Mouse (Mus musculus) hindbrain, embryonic 11.5 days (tissue): ENCODE data around the gene Adtrp. TPM values are rescaled to one million over a fixed set of nuclear protein-coding genes. Genes with fewer than 3 reads are reported as not detected.

Source experiments
- ATAC-seq: fragments of 200-750 bp; cut with Nextera tagmentation; 2 replicates; pipeline ENCODE4 v1.8.0; 2017; ENCODE audit warnings: mild to moderate bottlenecking, moderate TSS enrichment, moderate library complexity; ENCODE audit not compliant: low FRiP score
- DNase-seq: peaks from one replicate; pipeline ENCODE4 v3.0.0-alpha.2; 2015; ENCODE audit warnings: low spot score
- H3K27ac ChIP-seq: fragments of 300-500 bp; sonication (generic); 2 replicates; pipeline ENCODE4 v1.5.1; 2014; ENCODE audit warnings: mild to moderate bottlenecking, low read depth, low read length
- H3K27me3 ChIP-seq: fragments of 300-500 bp; sonication (generic); 2 replicates; pipeline ENCODE4 v1.6.1; 2014; ENCODE audit warnings: mild to moderate bottlenecking, low read length, moderate library complexity, mixed read lengths; ENCODE audit not compliant: control insufficient read depth, insufficient read depth
- H3K36me3 ChIP-seq: fragments of 300-500 bp; sonication (generic); 2 replicates; pipeline ENCODE4 v1.6.1; 2014; ENCODE audit warnings: mild to moderate bottlenecking, low read length, moderate library complexity, mixed read lengths; ENCODE audit not compliant: control insufficient read depth, insufficient read depth
- H3K4me1 ChIP-seq: fragments of 300-500 bp; sonication (generic); replicated peaks from 2 replicates; pipeline ENCODE4 v1.6.1; 2014; ENCODE audit warnings: low read length, mixed read lengths; ENCODE audit not compliant: control insufficient read depth, insufficient read depth
- H3K4me2 ChIP-seq: fragments of 300-500 bp; sonication (generic); replicated peaks from 2 replicates; pipeline ENCODE4 v1.6.1; 2014; ENCODE audit warnings: mild to moderate bottlenecking, low read depth, low read length
- H3K4me3 ChIP-seq: fragments of 300-500 bp; sonication (generic); 2 replicates; pipeline ENCODE4 v1.5.1; 2014; ENCODE audit warnings: low read depth, low read length
- H3K9ac ChIP-seq: fragments of 300-500 bp; sonication (generic); 2 replicates; pipeline ENCODE4 v1.6.1; 2014; ENCODE audit warnings: low read depth, low read length
- H3K9me3 ChIP-seq: fragments of 300-500 bp; sonication (generic); 2 replicates; pipeline ENCODE4 v1.6.1; 2016; ENCODE audit warnings: low read length; ENCODE audit not compliant: control insufficient read depth
- WGBS: fragments of 180-500 bp; shearing (Covaris S2); extraction: QIAGEN DNeasy Blood & Tissue Kit; methylation state at CpG from one replicate; pipeline ENCODE4 v1.1.7; 2014; 5-methylcytosine and 5-hydroxymethylcytosine counted together
- polyA plus RNA-seq: library from polyadenylated mRNA; unstranded; fragments of >200 nt; fragmentation: Nextera tagmentation; extraction: Ambion mirVana; gene quantifications from 2 replicates; pipeline ENCODE4 v1.2.1, GENCODE M21; 2014

Gene Adtrp
- polyA plus RNA-seq, 1 experiment from 2014 or later = not detected

DNA sequence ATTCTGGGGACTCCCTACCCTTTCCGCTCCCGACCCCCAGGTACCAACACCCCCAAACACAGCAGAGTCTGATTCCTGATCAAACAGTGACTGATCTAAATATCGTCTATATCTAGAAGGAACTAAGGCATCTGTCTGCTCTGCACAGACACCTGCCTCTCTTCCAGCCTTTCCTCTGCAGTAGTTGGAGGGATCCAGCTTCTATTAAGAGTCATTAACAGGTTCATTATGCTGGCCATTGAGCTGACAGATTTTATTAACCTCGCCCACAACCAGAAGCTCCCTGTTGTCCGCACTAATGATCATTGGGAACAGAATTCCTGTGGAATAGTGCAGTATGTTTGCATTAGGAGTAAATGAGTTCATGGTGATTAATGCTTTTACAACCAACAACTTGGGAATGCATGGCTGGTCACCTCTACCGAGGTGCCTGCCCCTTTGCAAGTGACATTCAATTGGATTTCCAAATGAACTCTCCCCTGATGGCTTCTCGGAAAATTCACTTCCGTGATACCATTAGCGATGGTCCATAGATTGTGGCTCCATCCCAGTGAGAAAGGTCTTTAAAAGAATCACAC lies 67.8 kb downstream of the Adtrp start:
- DNase-seq = no peak
- 77% methylated on average over 9 of the region's 9 CpGs for WGBS

DNA sequence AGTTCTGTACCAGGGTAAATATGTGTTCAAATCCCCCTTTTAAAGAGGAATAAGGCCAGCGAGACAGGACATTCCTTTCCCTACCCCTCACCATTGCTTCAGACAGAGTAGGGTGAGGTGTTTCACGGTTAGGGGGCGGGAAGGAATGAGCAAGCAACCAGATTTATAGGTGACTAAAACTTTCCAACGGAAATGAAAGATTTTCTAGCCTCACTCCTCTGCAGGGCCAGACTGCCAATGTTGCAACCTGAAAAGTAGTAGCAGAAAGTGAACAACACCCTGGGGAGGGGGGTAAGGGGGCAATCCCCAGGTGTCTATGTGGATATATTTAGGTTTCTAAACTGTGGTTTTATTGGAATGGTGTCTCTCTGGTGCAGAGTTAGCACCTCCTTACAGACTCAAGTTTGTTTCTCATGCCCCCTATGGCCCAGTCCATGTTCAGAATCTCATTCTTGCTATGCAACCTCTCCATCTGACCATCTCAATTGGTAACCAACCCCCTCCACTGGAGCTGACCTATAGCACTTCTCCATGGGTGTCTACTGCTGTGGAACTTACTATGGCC lies 73.6 kb downstream of the Adtrp start:
- DNase-seq = no peak
- no peaks in the 10 kb centered on the region for H3K27me3 ChIP-seq
- no peak for ATAC-seq
- 88% methylated on average over 4 of the region's 4 CpGs for WGBS
- no peaks in the 10 kb centered on the region for H3K9me3 ChIP-seq
- no peaks in the 10 kb centered on the region for H3K4me1 ChIP-seq
- no peak overlapping the region for H3K9ac ChIP-seq
- H3K27ac ChIP-seq = no peak overlapping the region
- H3K4me3 ChIP-seq = no peak overlapping the region
- no peak overlapping the region for H3K4me2 ChIP-seq
- H3K36me3 ChIP-seq = no peaks in the 10 kb centered on the region

More for the DNA sequence above, 67.8 kb downstream of the Adtrp start:
- no peak overlapping the region for H3K4me3 ChIP-seq
- H3K4me2 ChIP-seq = no peak overlapping the region
- no peak overlapping the region for H3K27ac ChIP-seq
- no peaks in the 10 kb centered on the region for H3K4me1 ChIP-seq
- no peak overlapping the region for H3K9ac ChIP-seq
- H3K27me3 ChIP-seq = no peaks in the 10 kb centered on the region
- H3K9me3 ChIP-seq = no peaks in the 10 kb centered on the region
- H3K36me3 ChIP-seq = no peaks in the 10 kb centered on the region
- ATAC-seq = no peak

DNA sequence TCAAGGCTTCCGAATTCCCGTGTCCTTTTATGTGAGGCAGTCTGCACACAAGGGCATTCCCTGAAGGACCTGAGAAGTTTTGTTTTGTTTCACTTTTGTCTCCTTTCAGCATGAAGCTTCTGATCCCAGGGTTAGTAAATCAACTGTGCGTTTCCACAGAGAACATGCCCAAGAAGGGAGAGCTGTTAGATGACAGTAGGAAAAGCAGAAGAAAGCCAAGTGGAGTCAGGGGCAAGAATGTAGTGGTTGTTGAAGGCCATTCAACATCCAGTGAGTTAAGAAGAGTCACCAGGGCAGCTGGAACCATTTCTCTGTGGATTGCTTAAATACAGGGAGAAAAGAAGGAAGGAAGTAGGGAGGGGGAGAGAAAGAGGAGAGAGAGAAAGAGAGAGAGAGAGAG lies 76.4 kb downstream of the Adtrp start:
- H3K27me3 ChIP-seq = no peaks in the 10 kb centered on the region
- H3K9ac ChIP-seq = no peak overlapping the region
- no peaks in the 10 kb centered on the region for H3K4me1 ChIP-seq
- no peak for DNase-seq
- no peaks in the 10 kb centered on the region for H3K36me3 ChIP-seq
- H3K4me2 ChIP-seq = no peak overlapping the region
- H3K4me3 ChIP-seq = no peak overlapping the region
- ATAC-seq = no peak
- no peaks in the 10 kb centered on the region for H3K9me3 ChIP-seq
- WGBS = 39% methylated on average over 3 of the region's 3 CpGs
- no peak overlapping the region for H3K27ac ChIP-seq

DNA sequence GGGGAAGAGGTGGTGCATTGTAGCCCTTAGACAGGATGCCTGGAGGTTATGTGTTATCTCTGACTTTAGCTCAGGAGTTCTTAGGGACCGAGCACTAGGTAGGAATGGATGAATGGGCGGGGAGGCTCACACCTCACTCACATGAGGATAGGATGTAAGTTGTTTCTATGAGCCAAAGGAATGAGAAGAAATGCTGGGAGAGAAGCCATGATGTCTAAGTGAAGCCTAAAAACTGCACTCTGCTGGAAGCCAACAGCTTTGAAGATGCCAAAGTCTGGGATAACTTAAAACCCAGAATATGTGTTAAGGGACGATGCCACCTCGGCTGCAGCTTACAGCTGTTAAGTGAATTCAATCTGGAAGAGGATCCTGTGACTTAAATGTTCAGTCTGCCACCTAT lies 79.5 kb downstream of the Adtrp start:
- ATAC-seq (no peak), DNase-seq (no peak)
- H3K36me3 ChIP-seq = no peaks in the 10 kb centered on the region
- H3K4me2 ChIP-seq = no peak overlapping the region
- H3K9ac ChIP-seq = no peak overlapping the region
- H3K9me3 ChIP-seq = no peaks in the 10 kb centered on the region
- H3K4me3 ChIP-seq = no peak overlapping the region
- 89% methylated on average over 4 of the region's 4 CpGs for WGBS
- no peak overlapping the region for H3K27ac ChIP-seq
- no peaks in the 10 kb centered on the region for H3K27me3 ChIP-seq
- H3K4me1 ChIP-seq = no peaks in the 10 kb centered on the region

DNA sequence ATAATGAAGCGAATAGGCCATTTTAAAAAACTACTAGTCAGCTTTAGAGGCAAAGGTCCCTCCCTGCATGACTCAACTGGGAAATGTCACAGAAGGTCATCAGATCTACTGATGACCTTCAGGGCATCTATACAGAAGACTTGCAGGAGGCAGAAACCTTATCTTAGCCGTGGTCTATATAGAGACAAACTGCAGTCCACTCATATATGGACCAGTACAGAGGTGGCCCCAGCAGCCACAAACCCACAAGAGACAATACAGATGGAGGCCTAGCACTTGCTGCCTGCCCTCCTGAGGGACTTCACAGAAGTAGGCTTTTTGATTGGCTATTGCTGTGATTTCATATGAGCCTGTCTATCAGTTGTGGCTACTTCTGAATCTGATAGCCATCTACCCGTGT lies 85.5 kb downstream of the Adtrp start:
- H3K9me3 ChIP-seq = no peaks in the 10 kb centered on the region
- H3K27me3 ChIP-seq = no peaks in the 10 kb centered on the region
- ATAC-seq = no peak
- no peak overlapping the region for H3K9ac ChIP-seq
- WGBS = 91% methylated on average over 3 of the region's 3 CpGs
- H3K27ac ChIP-seq = no peak overlapping the region
- H3K4me3 ChIP-seq = no peak overlapping the region
- no peaks in the 10 kb centered on the region for H3K4me1 ChIP-seq
- DNase-seq = no peak
- no peak overlapping the region for H3K4me2 ChIP-seq
- H3K36me3 ChIP-seq = no peaks in the 10 kb centered on the region

DNA sequence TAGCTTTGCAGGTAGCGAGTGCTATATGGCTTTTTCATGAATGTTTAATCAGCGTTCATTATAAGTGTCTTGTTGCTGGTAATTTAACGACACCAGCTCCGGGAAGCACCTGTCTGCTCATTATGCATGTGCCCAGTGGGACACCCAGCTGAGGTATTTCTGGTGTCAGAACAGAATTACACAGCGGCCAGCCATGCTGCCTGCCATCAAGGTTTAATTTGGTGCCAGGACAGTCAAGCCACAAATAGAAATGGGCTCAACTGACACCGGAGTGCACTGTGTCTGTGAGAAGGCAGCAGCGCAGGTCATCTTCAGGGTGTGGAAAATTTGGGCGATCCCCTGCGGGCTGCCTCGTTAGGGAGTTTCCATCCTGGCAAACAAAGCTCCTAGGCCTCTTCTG lies 87.0 kb downstream of the Adtrp start:
- no peaks in the 10 kb centered on the region for H3K9me3 ChIP-seq
- H3K27me3 ChIP-seq = no peaks in the 10 kb centered on the region
- no peak overlapping the region for H3K4me2 ChIP-seq
- H3K27ac ChIP-seq = no peak overlapping the region
- WGBS = 46% methylated on average over 10 of the region's 10 CpGs
- H3K4me1 ChIP-seq = no peaks in the 10 kb centered on the region
- H3K9ac ChIP-seq = no peak overlapping the region
- DNase-seq (no peak), ATAC-seq (no peak)
- H3K36me3 ChIP-seq = no peaks in the 10 kb centered on the region
- H3K4me3 ChIP-seq = no peak overlapping the region

DNA sequence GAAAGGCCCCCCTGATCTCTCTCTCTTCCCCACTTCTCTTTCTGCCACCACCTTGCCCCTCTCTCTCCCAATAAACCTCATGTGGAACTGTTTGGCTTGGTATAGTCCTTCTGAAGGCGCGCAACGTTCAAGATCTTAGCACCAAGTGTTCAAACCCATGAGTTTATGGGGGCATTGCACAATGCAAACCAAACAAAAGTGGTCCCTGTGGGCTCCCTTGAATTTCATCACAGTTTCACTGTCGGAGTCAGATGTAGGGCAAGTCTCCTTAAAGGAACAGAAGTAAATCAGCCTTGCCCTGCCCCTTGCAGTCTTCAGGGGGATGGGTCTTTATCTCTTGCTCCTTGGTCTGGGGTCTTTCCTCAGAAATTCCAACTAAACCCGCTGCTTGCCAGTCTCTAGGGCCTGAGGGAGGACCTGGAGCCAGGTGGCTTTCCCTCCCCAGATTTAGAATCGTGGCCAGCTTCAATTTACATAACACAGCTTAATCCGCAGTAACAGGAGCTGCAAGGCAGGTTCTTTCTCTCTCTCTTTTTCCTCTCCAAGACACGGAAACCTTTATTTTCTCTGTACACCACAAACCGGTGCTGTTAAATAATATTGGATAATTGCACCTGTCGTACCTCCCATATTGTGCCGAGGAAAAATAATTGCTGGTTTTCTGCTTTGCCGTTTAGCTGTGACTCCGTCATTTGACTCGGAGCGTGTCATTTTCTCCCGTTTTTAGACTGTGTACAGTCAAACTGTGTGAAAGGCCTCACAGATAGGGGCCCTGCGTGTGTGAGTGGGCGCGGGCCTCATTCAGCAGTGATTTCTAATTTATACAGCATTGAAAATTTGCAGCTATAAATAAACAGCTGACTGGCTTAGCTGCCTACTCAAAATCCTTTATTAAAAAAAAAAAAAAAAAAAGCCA lies 88.7 kb downstream of the Adtrp start:
- Histone ChIP-seq H3K4me2 (no peak overlapping the region), H3K9ac (no peak overlapping the region), H3K27ac (no peak overlapping the region)

DNA sequence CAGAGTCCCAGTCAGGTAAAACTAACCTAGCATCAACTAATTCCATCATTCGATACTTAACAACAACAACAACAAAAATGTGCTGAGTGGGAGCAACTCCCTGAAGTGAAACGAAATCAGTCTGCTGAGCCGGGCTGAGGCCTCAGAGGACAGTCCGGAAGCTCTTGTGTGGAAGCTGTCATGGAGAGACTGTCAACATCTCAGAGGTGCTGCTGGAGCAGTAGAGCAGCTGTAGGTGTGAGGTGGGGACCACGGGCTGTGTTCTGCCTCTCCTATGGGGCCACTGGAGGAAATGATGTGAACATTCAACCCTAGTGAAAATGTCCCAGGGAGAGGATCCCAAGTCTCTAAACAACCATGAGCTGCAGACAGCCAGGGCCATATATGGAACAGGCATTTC lies 94.4 kb downstream of the Adtrp start:
- Histone ChIP-seq H3K27ac (no peak overlapping the region), H3K27me3 (no peaks in the 10 kb centered on the region), H3K4me2 (no peak overlapping the region), H3K36me3 (no peaks in the 10 kb centered on the region), H3K4me1 (no peaks in the 10 kb centered on the region), H3K9me3 (no peaks in the 10 kb centered on the region), H3K9ac (no peak overlapping the region), H3K4me3 (no peak overlapping the region)
- ATAC-seq (no peak), DNase-seq (no peak)
- WGBS = 76% methylated on average over 5 of the region's 5 CpGs

More for the DNA sequence above, 88.7 kb downstream of the Adtrp start:
- Histone ChIP-seq H3K27me3 (no peaks in the 10 kb centered on the region), H3K9me3 (no peaks in the 10 kb centered on the region), H3K36me3 (no peaks in the 10 kb centered on the region), H3K4me3 (no peak overlapping the region), H3K4me1 (no peaks in the 10 kb centered on the region)
- ATAC-seq (no peak), DNase-seq (no peak)
- WGBS = 67% methylated on average over 19 of the region's 19 CpGs

DNA sequence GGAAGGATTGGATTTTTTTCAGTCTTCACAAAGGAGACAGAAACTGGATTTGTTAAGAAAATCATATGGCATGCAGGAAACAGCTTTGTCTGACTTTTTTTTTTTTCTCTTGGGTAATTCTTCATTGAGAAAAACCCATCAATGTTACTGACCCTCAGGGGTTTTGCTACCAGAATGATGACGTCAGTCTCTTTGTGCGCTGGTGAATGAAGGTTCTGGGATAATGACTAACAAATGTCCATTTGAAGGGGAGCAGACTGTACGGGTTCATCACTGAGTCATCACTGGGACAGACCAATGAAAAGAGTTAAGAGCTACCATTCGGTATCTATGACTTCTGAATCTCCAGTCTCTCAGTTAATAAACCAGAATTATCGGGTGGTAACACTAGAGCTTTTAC lies 97.0 kb downstream of the Adtrp start:
- 70% methylated on average over 5 of the region's 5 CpGs for WGBS
- DNase-seq = no peak
- ATAC-seq = no peak
- H3K27me3 ChIP-seq = no peaks in the 10 kb centered on the region
- H3K9me3 ChIP-seq = no peaks in the 10 kb centered on the region
- no peaks in the 10 kb centered on the region for H3K36me3 ChIP-seq
- H3K9ac ChIP-seq = no peak overlapping the region
- H3K4me1 ChIP-seq = no peaks in the 10 kb centered on the region
- no peak overlapping the region for H3K4me3 ChIP-seq
- H3K27ac ChIP-seq = no peak overlapping the region
- no peak overlapping the region for H3K4me2 ChIP-seq
